Mouse (Mus musculus): ENCODE data around the gene Leap2.
A peak's percentile ranks its signal among the peaks of the same experiment; 100 is the strongest.

Gene Leap2

GRCm38 (mm10) chr11:53423036-53423435 lies at the start of gene Leap2:
TSS of gene Leap2 (minus strand) at chr11:53423170.
- DNase-seq (ENCODE audit: low read depth, low spot score), result no peak

DNA sequence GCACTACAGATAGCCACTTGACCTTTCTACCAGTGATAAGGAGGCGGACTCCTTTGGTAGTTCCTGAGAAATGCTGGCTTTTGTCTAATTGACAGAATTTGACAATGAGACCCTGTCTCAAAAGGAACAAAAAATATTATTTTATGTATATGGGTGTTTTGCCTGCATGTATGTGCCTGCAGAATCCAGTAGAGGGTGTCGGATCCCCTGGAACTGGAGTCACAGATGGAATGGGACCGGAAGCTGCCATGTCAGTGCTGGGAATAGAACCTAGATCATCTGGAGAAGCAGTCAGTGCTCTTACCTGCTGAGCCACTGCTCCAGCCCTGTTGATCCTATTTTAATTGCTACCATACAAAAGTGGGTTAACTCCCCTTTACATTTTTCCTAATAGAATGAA lies 49.7 kb upstream of the Leap2 start:
- DNase-seq (ENCODE audit: low read depth, low spot score), result no peak

GRCm38 (mm10) chr11:53469968-53470695 lies 47.2 kb upstream of the Leap2 start, which contains the start of gene Gm9837:
TSS of gene Gm9837 (minus strand) at chr11:53470479.
- DNase-seq (ENCODE audit: low read depth, low spot score), result peak; percentile 74

DNA sequence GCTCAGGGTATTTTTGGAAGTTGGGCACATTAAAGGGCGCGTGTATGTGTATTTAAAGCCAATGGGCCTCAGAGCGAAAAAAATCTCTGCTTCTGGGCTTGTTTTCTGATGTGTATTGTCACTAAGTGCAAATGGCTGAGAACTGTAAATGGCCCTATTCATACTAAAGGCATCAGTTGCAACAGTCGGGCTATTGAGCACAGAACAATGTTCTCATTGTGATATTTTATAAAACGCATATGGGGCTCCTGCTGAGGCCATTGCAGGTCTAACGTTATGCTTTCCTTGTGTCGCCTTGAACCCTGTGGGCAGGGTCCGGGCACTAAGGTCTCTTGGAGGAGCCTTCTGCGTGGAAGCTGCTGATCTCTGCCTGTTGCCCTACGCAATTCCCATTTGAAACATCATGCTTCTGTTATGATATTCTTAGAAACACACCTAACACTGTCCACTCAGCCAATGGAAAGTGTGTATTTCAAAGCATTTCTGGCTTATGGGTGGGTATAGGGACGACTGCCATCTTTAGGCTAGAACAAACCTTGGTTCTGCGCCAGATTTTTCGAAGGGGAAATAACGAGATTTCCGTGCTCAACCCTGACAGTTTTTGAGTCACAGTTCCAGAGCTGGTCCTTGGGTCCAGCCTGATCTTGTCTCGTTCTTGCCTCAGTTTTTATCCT lies 46.5 kb upstream of the Leap2 start:
- no peak for DNase-seq (ENCODE audit: low read depth, low spot score)

DNA sequence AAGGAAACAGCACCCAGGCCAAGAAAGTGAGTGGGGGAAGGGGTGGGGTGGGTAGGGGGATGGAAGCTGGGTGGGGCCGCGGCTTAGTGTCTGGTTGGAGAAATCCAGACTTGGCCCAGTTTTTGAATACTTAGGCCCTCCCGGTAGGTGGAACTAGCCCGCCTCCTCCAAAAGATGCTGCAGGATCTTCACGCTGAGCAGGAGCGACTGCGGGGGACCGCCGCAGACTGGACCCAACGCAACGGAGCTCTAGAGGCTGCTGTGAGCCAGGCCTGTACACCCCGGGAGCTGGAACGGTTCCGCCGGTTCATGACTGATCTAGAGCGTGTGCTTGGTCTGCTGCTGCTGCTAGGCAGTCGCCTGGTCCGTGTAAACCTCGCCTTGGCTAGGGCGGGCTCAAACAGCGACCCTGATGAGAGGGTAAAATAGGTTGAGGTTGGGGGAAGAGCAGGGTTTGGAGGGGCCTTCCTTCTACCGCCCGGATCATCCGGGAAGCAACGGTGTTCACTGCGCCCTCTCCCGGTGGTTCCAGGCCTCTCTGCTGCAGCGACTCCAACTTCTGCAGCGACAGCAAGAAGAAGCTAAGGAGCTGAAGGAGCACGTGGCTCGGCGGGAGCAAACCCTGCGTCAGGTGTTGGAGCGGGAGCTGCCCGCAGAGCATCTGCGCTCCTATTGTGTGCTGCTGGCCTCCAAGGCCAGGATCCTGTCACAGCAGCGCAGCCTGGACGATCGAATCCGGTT lies 43.4 kb upstream of the Leap2 start:
- DNase-seq (ENCODE audit: low read depth, low spot score), result peak; percentile 20

DNA sequence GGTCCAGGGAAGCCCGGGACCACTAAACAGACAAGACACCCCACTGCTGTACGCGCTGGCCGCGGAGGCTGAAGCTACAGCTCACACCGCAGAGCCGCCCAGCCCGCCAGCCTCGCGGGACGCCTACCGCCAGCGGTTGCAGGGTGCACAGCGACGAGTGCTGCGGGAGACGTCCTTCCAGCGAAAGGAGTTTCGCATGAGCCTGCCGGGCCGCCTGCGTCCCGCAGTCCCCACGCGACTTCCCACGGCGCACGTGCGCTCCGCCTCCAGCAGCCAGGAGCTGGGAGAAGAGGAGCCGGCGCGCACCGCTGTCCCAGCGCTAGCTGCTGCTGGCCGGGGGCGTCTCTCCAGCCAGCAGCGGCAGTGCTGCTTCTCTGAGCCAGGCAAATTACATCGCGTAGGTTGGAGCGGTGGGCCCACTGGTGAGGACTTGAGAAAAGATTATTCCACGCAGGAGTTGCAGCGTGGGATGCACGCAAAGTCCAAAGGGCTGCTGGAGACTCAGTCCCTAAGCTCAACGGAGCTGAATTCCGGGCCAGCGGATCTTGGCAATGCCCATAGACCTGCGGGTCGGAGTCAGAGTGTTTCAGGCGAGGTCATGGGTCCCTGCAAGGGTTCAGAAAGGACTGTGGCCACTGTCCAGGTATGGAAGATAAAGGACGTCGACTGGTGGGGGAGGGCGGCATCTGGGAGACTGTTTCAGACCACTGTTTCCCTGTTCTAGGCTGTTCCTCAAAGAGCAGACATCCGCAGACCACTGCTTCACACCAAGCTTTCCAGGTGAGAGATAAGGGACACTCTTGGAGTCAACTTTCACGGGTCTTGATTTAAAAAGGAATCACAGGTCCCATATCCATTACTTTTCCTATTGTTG lies 40.8 kb upstream of the Leap2 start:
- DNase-seq (ENCODE audit: low read depth, low spot score), result no peak

- DNase-seq (ENCODE audit: low read depth, low spot score), result no peak
Measured at GRCm38 (mm10) chr11:53461727-53462126, 38.8 kb upstream of the Leap2 start.

DNA sequence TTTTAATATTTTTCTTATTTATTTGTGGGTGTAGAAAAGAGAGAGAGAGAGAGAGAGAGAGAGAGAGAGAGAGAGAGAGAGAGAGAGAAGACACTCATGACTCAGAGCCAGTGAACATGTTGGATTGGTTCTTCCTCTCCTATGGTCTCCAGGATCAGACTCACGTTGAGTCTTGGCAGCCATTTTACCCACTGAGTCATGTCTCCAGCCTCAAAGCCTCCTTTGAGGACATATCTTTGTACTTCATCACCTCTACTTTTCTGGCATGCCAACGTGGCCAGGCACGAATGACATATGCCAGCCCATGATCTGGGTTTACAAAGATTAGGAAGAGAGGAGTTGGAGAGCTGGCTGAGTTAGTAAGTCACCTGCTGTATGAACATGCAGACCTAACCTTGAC lies 37.2 kb upstream of the Leap2 start:
- no peak for DNase-seq (ENCODE audit: low read depth, low spot score)

- no peak for DNase-seq (ENCODE audit: low read depth, low spot score)
Measured at GRCm38 (mm10) chr11:53458996-53459395, 36.0 kb upstream of the Leap2 start.

- no peak for DNase-seq (ENCODE audit: low read depth, low spot score)
Measured at GRCm38 (mm10) chr11:53457372-53457954, 34.5 kb upstream of the Leap2 start.

GRCm38 (mm10) chr11:53456474-53457371 lies 33.8 kb upstream of the Leap2 start, which contains the start of the genes Gm10447 and Shroom1:
TSS of gene Gm10447 (minus strand) at chr11:53457110.
TSS of gene Shroom1 (plus strand) at chr11:53457205.
- DNase-seq (ENCODE audit: low read depth, low spot score), result no peak

- DNase-seq (ENCODE audit: low read depth, low spot score), result no peak
Measured at GRCm38 (mm10) chr11:53453031-53453430, 30.1 kb upstream of the Leap2 start.

- DNase-seq (ENCODE audit: low read depth, low spot score), result no peak
Measured at GRCm38 (mm10) chr11:53452396-53452795, 29.4 kb upstream of the Leap2 start.

DNA sequence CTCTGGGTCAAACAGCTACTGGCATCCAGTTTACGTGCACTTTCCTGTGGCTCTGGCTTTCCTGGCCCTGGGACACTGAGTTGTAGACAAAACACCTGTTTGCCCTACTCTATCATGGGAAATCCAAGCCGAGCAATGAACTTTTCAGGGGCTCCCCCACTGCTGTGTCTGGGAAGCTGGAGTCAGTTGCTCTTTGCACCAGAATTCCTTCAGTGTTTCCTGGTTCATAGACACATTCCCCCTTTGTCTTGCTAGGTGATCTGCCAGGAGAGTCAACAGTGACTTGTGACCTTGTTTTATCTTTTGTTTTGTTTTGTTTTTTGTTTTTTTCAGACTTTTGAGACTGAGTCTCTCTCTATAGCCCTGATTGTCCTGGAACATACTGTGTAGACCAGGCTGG lies 28.4 kb upstream of the Leap2 start:
- DNase-seq (ENCODE audit: low read depth, low spot score), result no peak

GRCm38 (mm10) chr11:53450070-53450705 lies 27.2 kb upstream of the Leap2 start:
- DNase-seq (ENCODE audit: low read depth, low spot score), result no peak

DNA sequence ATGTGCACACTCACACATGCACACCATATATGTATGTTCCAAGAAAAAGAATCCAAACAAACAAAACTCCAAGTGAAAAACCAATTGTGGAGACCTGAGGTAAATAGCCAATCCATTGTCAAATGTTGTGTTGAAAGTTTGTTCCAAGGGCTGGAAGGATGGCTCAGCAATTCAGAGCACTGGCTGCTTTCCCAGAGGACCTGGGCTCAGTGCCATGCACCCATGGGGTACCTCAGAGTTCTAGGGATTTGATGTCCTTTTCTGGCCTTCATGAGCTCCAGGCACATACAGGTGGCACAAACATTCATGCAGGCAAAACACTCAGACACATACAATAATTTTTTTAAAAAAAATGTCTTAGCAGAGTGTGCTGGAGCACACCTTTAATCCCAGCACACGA lies 25.6 kb upstream of the Leap2 start:
- no peak for DNase-seq (ENCODE audit: low read depth, low spot score)

DNA sequence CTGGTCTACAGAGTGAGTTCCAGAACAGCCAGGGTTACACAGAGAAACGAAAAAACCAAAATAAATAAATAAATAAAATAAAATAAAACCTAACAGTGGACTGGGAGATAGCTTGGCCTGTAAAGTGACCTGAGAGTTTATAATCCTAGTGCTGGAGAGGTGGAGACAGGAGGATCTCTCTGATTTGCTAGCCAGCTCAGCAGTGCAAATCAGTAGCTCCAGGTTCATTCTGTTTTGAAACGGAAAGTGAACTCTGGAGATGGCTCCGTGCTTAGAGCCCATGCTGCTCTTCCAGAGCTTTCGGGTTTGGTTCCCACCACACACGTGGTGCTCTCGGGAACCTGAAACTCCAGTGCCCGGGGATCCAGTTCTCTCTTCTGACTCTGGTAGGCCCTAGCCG lies 25.0 kb upstream of the Leap2 start:
- DNase-seq (ENCODE audit: low read depth, low spot score), result no peak

- DNase-seq (ENCODE audit: low read depth, low spot score), result no peak
Measured at GRCm38 (mm10) chr11:53446183-53446582, 23.2 kb upstream of the Leap2 start.

DNA sequence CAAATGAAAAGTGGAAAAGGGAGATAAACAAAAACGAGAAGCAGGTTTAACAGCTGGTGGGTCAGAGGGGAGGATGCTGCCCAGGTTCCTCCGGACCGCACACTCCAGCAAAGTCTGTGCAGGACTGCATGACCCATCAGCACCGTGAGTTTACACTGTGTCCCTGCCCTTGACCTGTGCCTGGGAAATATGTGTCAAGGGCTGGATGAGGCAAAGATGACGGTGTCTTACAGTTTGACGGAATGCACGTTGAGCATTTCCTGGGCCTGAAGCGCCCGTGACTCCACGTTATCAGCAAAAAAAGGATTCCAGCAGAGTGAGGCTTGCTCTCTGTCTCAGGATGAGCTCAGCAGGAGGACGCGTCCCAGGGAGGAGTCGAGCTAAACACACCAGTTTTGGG lies 22.6 kb upstream of the Leap2 start:
- no peak for DNase-seq (ENCODE audit: low read depth, low spot score)

- DNase-seq (ENCODE audit: low read depth, low spot score), result peak; percentile 66
Measured at GRCm38 (mm10) chr11:53443861-53444260, 20.9 kb upstream of the Leap2 start.

Data from A20 (cell line).